Mouse (Mus musculus): Measurements from ENCODE around the gene P2rx7.

DNA sequence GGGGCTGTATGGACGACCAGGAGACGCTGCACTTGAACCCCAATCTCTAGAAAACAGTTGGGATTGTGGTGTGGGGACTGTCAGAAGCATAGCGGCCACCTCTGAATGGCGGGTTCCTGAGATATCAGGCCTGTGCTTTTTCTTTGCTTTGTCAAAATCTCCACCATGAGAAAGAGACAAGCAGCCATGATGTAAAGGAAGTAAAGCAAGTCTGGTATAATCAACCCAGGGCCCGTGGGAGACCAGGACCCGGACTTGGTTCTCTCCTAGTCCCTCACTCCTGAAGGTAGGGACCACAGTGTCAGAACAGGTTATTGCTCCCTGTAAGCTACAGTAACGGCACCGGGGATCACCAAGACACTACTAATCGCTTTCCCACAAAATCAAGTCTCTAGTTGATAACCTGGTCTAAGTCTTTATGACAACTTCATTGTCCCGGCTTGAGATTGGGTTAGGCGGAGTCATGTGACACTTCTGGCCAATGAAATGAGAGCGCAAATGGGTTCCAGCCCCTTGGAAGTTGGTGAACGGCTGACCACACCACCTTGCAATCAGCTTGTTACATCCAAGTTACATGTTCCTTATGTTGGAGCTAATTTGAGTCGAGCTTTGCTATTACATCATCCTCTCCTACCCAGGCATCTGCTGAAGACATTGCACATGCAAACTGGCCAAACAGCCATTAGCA lies 18.0 kb upstream of the P2rx7 start:
- TF ChIP-seq CTCF (IDR thresholded peaks at IDR 0.05): no peak
- no peak for TF ChIP-seq EP300 (IDR thresholded peaks at IDR 0.05)

All from lung, postnatal 0 days (tissue).